Mouse (Mus musculus) forebrain, embryonic 12.5 days (tissue): Measurements from ENCODE around the gene Carhsp1. TPM values are rescaled to one million over a fixed set of nuclear protein-coding genes. Genes with fewer than 3 reads are reported as not detected.
A peak's percentile ranks its signal among the peaks of the same experiment; 100 is the strongest.

Source experiments
- ATAC-seq: fragments of 200-750 bp; cut with Nextera tagmentation; 2 replicates; pipeline ENCODE4 v1.8.0; 2017; ENCODE audit warnings: moderate TSS enrichment; ENCODE audit not compliant: low FRiP score
- H3K27ac ChIP-seq: fragments of 300-500 bp; sonication (generic); 2 replicates; pipeline ENCODE4 v1.5.1; 2016; ENCODE audit warnings: mild to moderate bottlenecking
- H3K27me3 ChIP-seq: fragments of 300-500 bp; sonication (generic); 2 replicates; pipeline ENCODE4 v1.6.1; 2016; ENCODE audit warnings: mild to moderate bottlenecking
- H3K36me3 ChIP-seq: fragments of 300-500 bp; sonication (generic); replicated peaks from 2 replicates; pipeline ENCODE4 v1.6.1; 2016; ENCODE audit warnings: mild to moderate bottlenecking
- H3K4me1 ChIP-seq: fragments of 300-500 bp; sonication (generic); 2 replicates; pipeline ENCODE4 v1.6.1; 2016
- H3K4me2 ChIP-seq: fragments of 300-500 bp; sonication (generic); 2 replicates; pipeline ENCODE4 v1.6.1; 2016; ENCODE audit warnings: mild to moderate bottlenecking, moderate library complexity
- H3K4me3 ChIP-seq: fragments of 300-500 bp; sonication (generic); replicated peaks from 2 replicates; pipeline ENCODE4 v1.5.1; 2016; ENCODE audit warnings: mild to moderate bottlenecking
- H3K9ac ChIP-seq: fragments of 300-500 bp; sonication (generic); 2 replicates; pipeline ENCODE4 v1.6.1; 2016; ENCODE audit warnings: mild to moderate bottlenecking
- H3K9me3 ChIP-seq: fragments of 300-500 bp; sonication (generic); 2 replicates; pipeline ENCODE4 v1.6.1; 2016
- WGBS: fragments of 180-500 bp; shearing (Covaris S2); methylation state at CpG from one replicate; pipeline ENCODE4 v1.1.7; 2016; 5-methylcytosine and 5-hydroxymethylcytosine counted together
- polyA plus RNA-seq: library from polyadenylated mRNA; unstranded; fragments of >200 nt; fragmentation: Nextera tagmentation; extraction: Ambion mirVana; gene quantifications from 2 replicates; pipeline ENCODE4 v1.2.1, GENCODE M21; 2016

Gene Carhsp1
- polyA plus RNA-seq, 1 experiment from 2014 or later, result 191 TPM

GRCm38 (mm10) chr16:8672811-8673210 is 856 bp upstream of the Carhsp1 start:
- H3K27ac ChIP-seq, result no peak overlapping the region
- peak overlapping the region; percentile 69; the same call in 1 of the 2 replicates for H3K4me3 ChIP-seq
- H3K36me3 ChIP-seq, result 0 out of 2 replicates have a peak, but pooled peaks cover 5% of the 10 kb centered on the region
- H3K9me3 ChIP-seq, result no peaks in the 10 kb centered on the region
- peak overlapping the region; percentile 82; the same call in 1 of the 2 replicates for H3K4me2 ChIP-seq
- H3K9ac ChIP-seq, result no peak overlapping the region
- no peak for ATAC-seq
- peaks cover 34% of the 10 kb centered on the region for H3K4me1 ChIP-seq
- peaks cover 14% of the 10 kb centered on the region for H3K27me3 ChIP-seq

GRCm38 (mm10) chr16:8672350-8672687 is 364 bp upstream of the Carhsp1 start:
- H3K4me1 ChIP-seq, result peaks cover 39% of the 10 kb centered on the region
- no peak for ATAC-seq
- 0 out of 2 replicates have a peak, but pooled peaks cover 5% of the 10 kb centered on the region for H3K36me3 ChIP-seq
- H3K27me3 ChIP-seq, result peaks cover 14% of the 10 kb centered on the region
- H3K4me3 ChIP-seq, result peak overlapping the region; percentile 69
- peak overlapping the region; percentile 78; the same call in 1 of the 2 replicates for H3K27ac ChIP-seq
- H3K9ac ChIP-seq, result peak overlapping the region; percentile 80
- peak overlapping the region; percentile 82 for H3K4me2 ChIP-seq
- WGBS, result 2% methylated on average over 18 of the region's 18 CpGs
- H3K9me3 ChIP-seq, result no peaks in the 10 kb centered on the region

- Histone ChIP-seq H3K9ac (peak overlapping the region; percentile 80), H3K36me3 (0 out of 2 replicates have a peak, but pooled peaks cover 5% of the 10 kb centered on the region), H3K4me1 (peaks cover 58% of the 10 kb centered on the region), H3K27me3 (peaks cover 14% of the 10 kb centered on the region), H3K4me2 (peak overlapping the region; percentile 82), H3K27ac (peak overlapping the region; percentile 78), H3K9me3 (no peaks in the 10 kb centered on the region), H3K4me3 (peak overlapping the region; percentile 69)
- ATAC-seq, result peak; percentile 62
- WGBS, result 2% methylated on average over 14 of the region's 15 CpGs
These were observed 1.6 kb downstream of the Carhsp1 start for GRCm38 (mm10) chr16:8670041-8671035.

- Histone ChIP-seq H3K27me3 (peaks cover 14% of the 10 kb centered on the region), H3K4me3 (peak overlapping the region; percentile 69), H3K4me2 (peak overlapping the region; percentile 82), H3K4me1 (peaks cover 58% of the 10 kb centered on the region), H3K27ac (peak overlapping the region; percentile 78), H3K9ac (peak overlapping the region; percentile 80; the same call in 1 of the 2 replicates), H3K9me3 (no peaks in the 10 kb centered on the region), H3K36me3 (peaks cover 5% of the 10 kb centered on the region; the same call in 1 of the 2 replicates)
- ATAC-seq, result no peak
- 46% methylated on average over 5 of the region's 5 CpGs for WGBS
These were observed 2.5 kb downstream of the Carhsp1 start for GRCm38 (mm10) chr16:8669432-8669831.

- peaks cover 63% of the 10 kb centered on the region for H3K4me1 ChIP-seq
- no peak overlapping the region for H3K4me3 ChIP-seq
- H3K36me3 ChIP-seq, result peaks cover 12% of the 10 kb centered on the region
- H3K27me3 ChIP-seq, result peaks cover 4% of the 10 kb centered on the region
- no peaks in the 10 kb centered on the region for H3K9me3 ChIP-seq
- WGBS, result 76% methylated on average over 2 of the region's 2 CpGs
- H3K9ac ChIP-seq, result peak overlapping the region; percentile 80; the same call in 1 of the 2 replicates
- 0 out of 2 replicates have a peak overlapping the region, but pooled peaks have one; percentile 15 for H3K4me2 ChIP-seq
- ATAC-seq, result no peak
- H3K27ac ChIP-seq, result no peak overlapping the region
These were observed 3.6 kb downstream of the Carhsp1 start for GRCm38 (mm10) chr16:8668386-8668785.

- Histone ChIP-seq H3K9me3 (no peaks in the 10 kb centered on the region), H3K9ac (no peak overlapping the region), H3K27ac (no peak overlapping the region), H3K4me3 (no peak overlapping the region), H3K4me2 (peak overlapping the region; percentile 6; the same call in 1 of the 2 replicates), H3K27me3 (no peaks in the 10 kb centered on the region; the same call in 1 of the 2 replicates), H3K4me1 (peaks cover 64% of the 10 kb centered on the region), H3K36me3 (peaks cover 18% of the 10 kb centered on the region)
- WGBS, result 78% methylated on average over 4 of the region's 4 CpGs
- no peak for ATAC-seq
These were observed 4.1 kb downstream of the Carhsp1 start for GRCm38 (mm10) chr16:8667814-8668213.

- Histone ChIP-seq H3K9ac (no peak overlapping the region), H3K36me3 (peaks cover 24% of the 10 kb centered on the region), H3K27me3 (no peaks in the 10 kb centered on the region), H3K4me2 (peak overlapping the region; percentile 6; the same call in 1 of the 2 replicates), H3K4me1 (peaks cover 64% of the 10 kb centered on the region), H3K9me3 (no peaks in the 10 kb centered on the region), H3K27ac (no peak overlapping the region), H3K4me3 (no peak overlapping the region)
- ATAC-seq, result no peak
- WGBS, result 86% methylated on average over 7 of the region's 7 CpGs
These were observed 4.7 kb downstream of the Carhsp1 start for GRCm38 (mm10) chr16:8667261-8667660.

- Histone ChIP-seq H3K27ac (no peak overlapping the region), H3K4me2 (no peak overlapping the region), H3K9me3 (no peaks in the 10 kb centered on the region), H3K36me3 (peaks cover 32% of the 10 kb centered on the region), H3K4me3 (no peak overlapping the region), H3K27me3 (no peaks in the 10 kb centered on the region), H3K4me1 (peaks cover 64% of the 10 kb centered on the region), H3K9ac (no peak overlapping the region)
- no peak for ATAC-seq
- WGBS, result 79% methylated on average over 2 of the region's 2 CpGs
These were observed 5.5 kb downstream of the Carhsp1 start for GRCm38 (mm10) chr16:8666452-8666851.

GRCm38 (mm10) chr16:8665367-8665766 is 6.6 kb downstream of the Carhsp1 start:
- no peak for ATAC-seq
- H3K9me3 ChIP-seq, result no peaks in the 10 kb centered on the region
- no peak overlapping the region for H3K4me3 ChIP-seq
- H3K4me1 ChIP-seq, result peaks cover 55% of the 10 kb centered on the region
- H3K27ac ChIP-seq, result no peak overlapping the region
- H3K27me3 ChIP-seq, result no peaks in the 10 kb centered on the region
- peaks cover 41% of the 10 kb centered on the region for H3K36me3 ChIP-seq
- H3K9ac ChIP-seq, result no peak overlapping the region
- WGBS, result 81% methylated on average over 5 of the region's 5 CpGs
- no peak overlapping the region for H3K4me2 ChIP-seq

- Histone ChIP-seq H3K4me1 (peaks cover 40% of the 10 kb centered on the region), H3K9ac (0 out of 2 replicates have a peak overlapping the region, but pooled peaks have one; percentile 4), H3K4me2 (no peak overlapping the region), H3K9me3 (no peaks in the 10 kb centered on the region), H3K27ac (no peak overlapping the region), H3K4me3 (no peak overlapping the region), H3K27me3 (no peaks in the 10 kb centered on the region), H3K36me3 (peaks cover 47% of the 10 kb centered on the region)
- 86% methylated on average over 24 of the region's 24 CpGs for WGBS
- no peak for ATAC-seq
These were observed 8.1 kb downstream of the Carhsp1 start for GRCm38 (mm10) chr16:8663606-8664539.

GRCm38 (mm10) chr16:8663022-8663421 is 8.9 kb downstream of the Carhsp1 start:
- no peak overlapping the region for H3K9ac ChIP-seq
- H3K4me3 ChIP-seq, result no peak overlapping the region
- no peaks in the 10 kb centered on the region for H3K9me3 ChIP-seq
- peaks cover 53% of the 10 kb centered on the region for H3K36me3 ChIP-seq
- H3K27me3 ChIP-seq, result no peaks in the 10 kb centered on the region
- no peak overlapping the region for H3K27ac ChIP-seq
- H3K4me2 ChIP-seq, result no peak overlapping the region
- ATAC-seq, result no peak
- no CpG with 5 or more reads among the region's 2 CpGs for WGBS
- peaks cover 32% of the 10 kb centered on the region for H3K4me1 ChIP-seq

GRCm38 (mm10) chr16:8658764-8659163 is 13.2 kb downstream of the Carhsp1 start:
- Histone ChIP-seq H3K9ac (no peak overlapping the region), H3K27me3 (no peaks in the 10 kb centered on the region), H3K9me3 (no peaks in the 10 kb centered on the region), H3K4me2 (no peak overlapping the region), H3K36me3 (peaks cover 84% of the 10 kb centered on the region), H3K27ac (no peak overlapping the region), H3K4me3 (no peak overlapping the region), H3K4me1 (peaks cover 5% of the 10 kb centered on the region; the same call in 1 of the 2 replicates)
- no peak for ATAC-seq
- 88% methylated on average over 4 of the region's 4 CpGs for WGBS
